9 mouse cellular contexts compared by ENCODE assay signal in the genomic region with DNA sequence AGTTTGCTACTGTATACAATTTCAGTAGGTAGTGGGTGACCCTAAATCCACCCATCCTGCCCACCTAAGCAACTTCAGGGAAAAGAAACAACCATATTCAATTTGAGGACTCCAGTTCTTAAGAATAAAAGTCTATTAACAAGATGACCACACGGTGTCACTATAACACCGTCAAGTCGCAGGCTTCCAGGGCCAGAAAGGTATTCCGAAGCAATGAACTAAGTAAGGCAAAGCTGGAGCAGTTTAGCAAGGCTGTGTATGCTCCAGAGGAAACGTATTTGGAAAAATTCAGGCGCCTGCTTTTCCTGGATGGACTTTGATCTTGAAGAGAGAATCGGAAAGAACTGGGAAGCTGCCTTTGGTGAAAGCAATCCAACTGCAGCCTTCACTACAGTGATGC. TPM values are rescaled to one million over a fixed set of nuclear protein-coding genes. Genes with fewer than 3 reads are reported as not detected.
DNase-seq lines count a peak whose midpoint lies in the region; ATAC-seq and TF ChIP-seq lines count a peak whose summit lies in the region.
"Had no signal": no experiment of that assay in that cellular context is flagged by ENCODE, and none has a peak within 500 bp of the region (broad histone marks: within the 10 kb centered on the region; RNA-seq: fewer than 3 reads in every experiment).

No protein-coding gene starts in this region.

- no peak overlapping the region for H3K9ac ChIP-seq in kidney, postnatal 0 days (ENCODE audit: low read depth, low read length)
- no peak overlapping the region for H3K9ac ChIP-seq in stomach, postnatal 0 days (ENCODE audit: low read length)
- H3K9ac ChIP-seq: limb, embryonic 15.5 days had no signal

- no peak overlapping the region for H3K27ac ChIP-seq in cerebellum, adult 2 months (ENCODE audit: insufficient read depth, low read length)
- no peak overlapping the region for H3K27ac ChIP-seq in kidney, postnatal 0 days
- H3K27ac ChIP-seq in stomach, postnatal 0 days (replicated peaks) = no peak overlapping the region
- H3K27ac ChIP-seq: limb, embryonic 15.5 days had no signal

- peak; percentile 8 for DNase-seq in gastrocnemius, postnatal 14 days
- DNase-seq in gastrocnemius, postnatal 4 days (ENCODE audit: low spot score in 2 of 2) = no peak
- DNase-seq in ES-CJ7 (ENCODE audit: low read depth, low spot score) = peak; percentile 85
- DNase-seq in cerebellum, adult 2 months = peak; percentile 33 to 51
- DNase-seq in frontal cortex, postnatal 36 days (ENCODE audit: low spot score in 2 of 2) = peak; percentile 23 to 52
- peak; percentile 91 for DNase-seq in kidney, postnatal 0 days (ENCODE audit: low spot score)
- peak; percentile 48 for DNase-seq in lung, postnatal 14 days
- DNase-seq in stomach, postnatal 0 days (ENCODE audit: low spot score) = peak; percentile 50

- intact Hi-C loops in gastrocnemius, postnatal 14 days (cut with DNase I; ENCODE audit: low total_unique reads) = loop anchor here (10.0 kb wide), 1 partner anchor 1345 kb away; no protein-coding TSS in a partner anchor

- H3K9me3 ChIP-seq in kidney, postnatal 0 days (replicated peaks; ENCODE audit: low read length) = no peaks in the 10 kb centered on the region
- H3K9me3 ChIP-seq in stomach, postnatal 0 days (ENCODE audit: control insufficient read depth, low read length) = no peaks in the 10 kb centered on the region
- H3K9me3 ChIP-seq: limb, embryonic 15.5 days had no signal

- no peak overlapping the region for H3K4me3 ChIP-seq in cerebellum, adult 2 months (replicated peaks; ENCODE audit: insufficient read depth, low read depth, low read length)
- no peak overlapping the region for H3K4me3 ChIP-seq in kidney, postnatal 0 days (replicated peaks; ENCODE audit: low read depth, low read length)
- no peak overlapping the region for H3K4me3 ChIP-seq in stomach, postnatal 0 days (ENCODE audit: low read depth, low read length)
- H3K4me3 ChIP-seq: limb, embryonic 15.5 days had no signal

- H3K4me1 ChIP-seq in cerebellum, adult 2 months (ENCODE audit: control insufficient read depth, insufficient read depth, low read length) = no peaks in the 10 kb centered on the region
- no peaks in the 10 kb centered on the region for H3K4me1 ChIP-seq in kidney, postnatal 0 days (replicated peaks; ENCODE audit: insufficient read depth, low read length)
- H3K4me1 ChIP-seq in stomach, postnatal 0 days (replicated peaks; ENCODE audit: control insufficient read depth, insufficient read depth) = no peaks in the 10 kb centered on the region
- H3K4me1 ChIP-seq: limb, embryonic 15.5 days had no signal

- peak; percentile 79 for TF ChIP-seq CTCF in cerebellum, adult 2 months (IDR thresholded peaks at IDR 0.05; ENCODE audit: borderline replicate concordance, insufficient read depth, low read depth, low read length)
- peak; percentile 83 for TF ChIP-seq CTCF in kidney, postnatal 0 days (IDR thresholded peaks at IDR 0.05; ENCODE audit: low read depth)
- peak; percentile 89 for TF ChIP-seq CTCF in stomach, postnatal 0 days (IDR thresholded peaks at IDR 0.05; ENCODE audit: low read depth)

- no peak overlapping the region for H3K4me2 ChIP-seq in kidney, postnatal 0 days (ENCODE audit: low read length)
- no peak overlapping the region for H3K4me2 ChIP-seq in stomach, postnatal 0 days (replicated peaks; ENCODE audit: low read depth)
- H3K4me2 ChIP-seq: limb, embryonic 15.5 days had no signal

- no peaks in the 10 kb centered on the region for H3K27me3 ChIP-seq in cerebellum, adult 2 months (ENCODE audit: control insufficient read depth, insufficient read depth, low read length)
- no peaks in the 10 kb centered on the region for H3K27me3 ChIP-seq in kidney, postnatal 0 days (ENCODE audit: insufficient read depth, low read length)
- no peaks in the 10 kb centered on the region for H3K27me3 ChIP-seq in stomach, postnatal 0 days (ENCODE audit: control insufficient read depth, insufficient read depth, low read length)

- no peak for ATAC-seq in kidney, postnatal 0 days (replicated peaks; ENCODE audit: low FRiP score, low read depth)
- no peak for ATAC-seq in stomach, postnatal 0 days (ENCODE audit: low FRiP score, low TSS enrichment)

- no peak for TF ChIP-seq EP300 in stomach, postnatal 0 days (optimal IDR thresholded peaks at IDR 0.05)

- no peak for TF ChIP-seq POLR2A in cerebellum, adult 2 months (IDR thresholded peaks at IDR 0.05; ENCODE audit: borderline replicate concordance, insufficient read depth, low read length)

- no peaks in the 10 kb centered on the region for H3K36me3 ChIP-seq in kidney, postnatal 0 days (ENCODE audit: insufficient read depth, low read length)
- H3K36me3 ChIP-seq in stomach, postnatal 0 days (ENCODE audit: control insufficient read depth, insufficient read depth, low read length) = no peaks in the 10 kb centered on the region
- H3K36me3 ChIP-seq: limb, embryonic 15.5 days had no signal

- 2% methylated on average over 7 of the region's 7 CpGs for WGBS in cerebellum, adult 2 months
- WGBS in kidney, postnatal 0 days = 1% methylated on average over 7 of the region's 7 CpGs
- under 1% methylated on average over 7 of the region's 7 CpGs for WGBS in stomach, postnatal 0 days

RNA-seq across cellular contexts. Expression of gene Dytn, which starts 27.1 kb away (rescaled TPM):
- total RNA-seq in gastrocnemius, postnatal 14 days (2021) = not detected
- not detected for total RNA-seq in gastrocnemius, postnatal 4 days (2021)
- 0.05 and 0.08 TPM in 2 replicates for polyA plus RNA-seq in cerebellum, adult 2 months (2012; rRNA removed)
- not detected in 2 replicates for polyA plus RNA-seq in kidney, postnatal 0 days (2015; fragmentation: Nextera tagmentation; extraction: Ambion mirVana)
- polyA plus RNA-seq in stomach, postnatal 0 days (2015; fragmentation: Nextera tagmentation; extraction: Ambion mirVana) = 0.04 TPM in 1 of 2 replicates, not detected in the other
- polyA plus RNA-seq: limb, embryonic 15.5 days had no signal

RNA-seq across cellular contexts. Expression of gene Gm39653, which starts 43.8 kb away (rescaled TPM):
- total RNA-seq in gastrocnemius, postnatal 14 days (2021) = not detected
- not detected for total RNA-seq in gastrocnemius, postnatal 4 days (2021)
- polyA plus RNA-seq in cerebellum, adult 2 months (2012; rRNA removed) = not detected in 2 replicates
- polyA plus RNA-seq in kidney, postnatal 0 days (2015; fragmentation: Nextera tagmentation; extraction: Ambion mirVana) = not detected in 2 replicates
- polyA plus RNA-seq in stomach, postnatal 0 days (2015; fragmentation: Nextera tagmentation; extraction: Ambion mirVana) = not detected in 2 replicates
- polyA plus RNA-seq: limb, embryonic 15.5 days had no signal

Comparison
In these comparisons a context has a peak if more than half of its experiments do, and no peak if none do; other contexts are left out.
1. DNase-seq: peak in gastrocnemius, postnatal 14 days (single experiment), ES-CJ7 (single experiment), cerebellum, adult 2 months (2 of 2), frontal cortex, postnatal 36 days (2 of 2), kidney, postnatal 0 days (single experiment), lung, postnatal 14 days (single experiment) and stomach, postnatal 0 days (single experiment); none in gastrocnemius, postnatal 4 days (0 of 2).
2. Peak in every context shown above with its lines, with median percentiles within 50 percentile points of each other: CTCF ChIP-seq.